Comparison of ENCODE assay signal across 8 mouse cellular contexts in genomic region chr8:84799136-84799931, GRCm38 (mm10). TPM values are rescaled to one million over a fixed set of nuclear protein-coding genes. Genes with fewer than 3 reads are reported as not detected.
DNase-seq lines count a peak whose midpoint lies in the region; ATAC-seq and TF ChIP-seq lines count a peak whose summit lies in the region.

No protein-coding gene starts in this region.

- H3K27me3 ChIP-seq in embryonic facial prominence, embryonic 15.5 days: peaks cover 13% of the 10 kb centered on the region; the same call in 1 of the 2 replicates
- peaks cover 79% of the 10 kb centered on the region for H3K27me3 ChIP-seq in limb, embryonic 11.5 days (ENCODE audit: control insufficient read depth, insufficient read depth, low read length)
- H3K27me3 ChIP-seq in midbrain, embryonic 11.5 days (ENCODE audit: control insufficient read depth, insufficient read depth, low read length): peaks cover 91% of the 10 kb centered on the region
- H3K27me3 ChIP-seq in testis, adult 2 months (ENCODE audit: control insufficient read depth, insufficient read depth, low read length): no peaks in the 10 kb centered on the region

- ATAC-seq in embryonic facial prominence, embryonic 15.5 days (ENCODE audit: insufficient number of reproducible peaks, low FRiP score, low TSS enrichment, low read depth): 0 out of 2 replicates have a peak, but pooled peaks have one; percentile 40
- ATAC-seq in limb, embryonic 11.5 days (ENCODE audit: insufficient number of reproducible peaks, low FRiP score, low TSS enrichment, low read depth): no peak
- peak; percentile 6; the same call in 1 of the 2 replicates for ATAC-seq in midbrain, embryonic 11.5 days (ENCODE audit: low FRiP score)

- H3K4me2 ChIP-seq in embryonic facial prominence, embryonic 15.5 days (replicated peaks): peak overlapping the region; percentile 73
- H3K4me2 ChIP-seq in limb, embryonic 11.5 days (ENCODE audit: low read depth, severe bottlenecking): peak overlapping the region; percentile 93
- peak overlapping the region; percentile 92 for H3K4me2 ChIP-seq in midbrain, embryonic 11.5 days

- no peaks in the 10 kb centered on the region for H3K9me3 ChIP-seq in embryonic facial prominence, embryonic 15.5 days (replicated peaks)
- H3K9me3 ChIP-seq in limb, embryonic 11.5 days (ENCODE audit: control insufficient read depth, low read length): no peaks in the 10 kb centered on the region
- no peaks in the 10 kb centered on the region for H3K9me3 ChIP-seq in midbrain, embryonic 11.5 days (ENCODE audit: control insufficient read depth, low read length)

- H3K9ac ChIP-seq in embryonic facial prominence, embryonic 15.5 days: peak overlapping the region; percentile 98
- H3K9ac ChIP-seq in limb, embryonic 11.5 days (ENCODE audit: low read length): peak overlapping the region; percentile 91
- H3K9ac ChIP-seq in midbrain, embryonic 11.5 days (ENCODE audit: low read length): peak overlapping the region; percentile 73

- peak overlapping the region; percentile 82 for H3K4me3 ChIP-seq in layer of hippocampus, adult 2 months
- H3K4me3 ChIP-seq in embryonic facial prominence, embryonic 15.5 days (replicated peaks): peak overlapping the region; percentile 83
- peak overlapping the region; percentile 63 for H3K4me3 ChIP-seq in limb, embryonic 11.5 days (ENCODE audit: low read depth, low read length)
- peak overlapping the region; percentile 68 for H3K4me3 ChIP-seq in midbrain, embryonic 11.5 days (ENCODE audit: low read depth, low read length)
- peak overlapping the region; percentile 70 for H3K4me3 ChIP-seq in testis, adult 2 months (ENCODE audit: control insufficient read depth, low read depth, low read length)

- peaks cover 12% of the 10 kb centered on the region; the same call in 1 of the 2 replicates for H3K36me3 ChIP-seq in embryonic facial prominence, embryonic 15.5 days
- no peaks in the 10 kb centered on the region for H3K36me3 ChIP-seq in limb, embryonic 11.5 days (ENCODE audit: control insufficient read depth, insufficient read depth, low read length)
- no peaks in the 10 kb centered on the region for H3K36me3 ChIP-seq in midbrain, embryonic 11.5 days (ENCODE audit: control insufficient read depth, insufficient read depth, low read length)
- H3K36me3 ChIP-seq in testis, adult 2 months (ENCODE audit: control insufficient read depth, insufficient read depth, low read length): no peaks in the 10 kb centered on the region

- TF ChIP-seq CTCF in layer of hippocampus, adult 2 months (conservative IDR thresholded peaks at IDR 0.05): no peak; the same call in 1 of the 2 replicates
- TF ChIP-seq CTCF in testis, adult 2 months (IDR thresholded peaks at IDR 0.05; ENCODE audit: control insufficient read depth, insufficient read depth, insufficient replicate concordance, low read depth, low read length): no peak

- TF ChIP-seq POLR2A in testis, adult 2 months (IDR thresholded peaks at IDR 0.05; ENCODE audit: control insufficient read depth, low read depth, low read length): no peak

- DNase-seq in layer of hippocampus, adult 2 months (ENCODE audit: low spot score in 2 of 2): no peak
- no peak for DNase-seq in layer of hippocampus, adult 8-10 months (ENCODE audit: low spot score in 2 of 2)
- peak; percentile 9 for DNase-seq in T-cell, adult 2 months (ENCODE audit: low spot score)
- peak; percentile 74 to 79 for DNase-seq in heart, postnatal 14 days
- peak; percentile 68 for DNase-seq in limb, embryonic 11.5 days (ENCODE audit: low spot score)
- peak; percentile 94 for DNase-seq in midbrain, embryonic 11.5 days (ENCODE audit: low spot score, missing footprints)

- intact Hi-C loops in heart, postnatal 14 days (cut with DNase I): loop anchor here (2.0 to 5.0 kb wide), 2 partner anchors 15 to 37 kb away; no protein-coding TSS in a partner anchor

- under 1% methylated on average over 85 of the region's 108 CpGs for WGBS in embryonic facial prominence, embryonic 15.5 days
- WGBS in limb, embryonic 11.5 days: under 1% methylated on average over 83 of the region's 108 CpGs
- 2% methylated on average over 86 of the region's 108 CpGs for WGBS in midbrain, embryonic 11.5 days

- H3K4me1 ChIP-seq in embryonic facial prominence, embryonic 15.5 days: peaks cover 58% of the 10 kb centered on the region
- H3K4me1 ChIP-seq in limb, embryonic 11.5 days (ENCODE audit: control insufficient read depth, insufficient read depth, low read length): peaks cover 15% of the 10 kb centered on the region; the same call in 1 of the 2 replicates
- H3K4me1 ChIP-seq in midbrain, embryonic 11.5 days (ENCODE audit: control insufficient read depth, insufficient read depth, low read length): peaks cover 8% of the 10 kb centered on the region
- H3K4me1 ChIP-seq in testis, adult 2 months (ENCODE audit: control insufficient read depth, insufficient read depth, low read length): peaks cover 7% of the 10 kb centered on the region

- H3K27ac ChIP-seq in layer of hippocampus, adult 2 months: peak overlapping the region; percentile 97
- H3K27ac ChIP-seq in embryonic facial prominence, embryonic 15.5 days (replicated peaks): peak overlapping the region; percentile 94
- peak overlapping the region; percentile 42; the same call in 1 of the 2 replicates for H3K27ac ChIP-seq in limb, embryonic 11.5 days (replicated peaks; ENCODE audit: low read depth, low read length)
- H3K27ac ChIP-seq in midbrain, embryonic 11.5 days (ENCODE audit: low read depth, low read length): no peak overlapping the region
- peak overlapping the region; percentile 28; the same call in 1 of the 2 replicates for H3K27ac ChIP-seq in testis, adult 2 months (ENCODE audit: control insufficient read depth, insufficient read depth, low read depth, low read length)

RNA-seq across cellular contexts. Expression of gene Nfix, which starts 0.8 kb away (rescaled TPM):
- total RNA-seq in layer of hippocampus, adult 2 months (2021): 100 to 1,000 TPM; 408 to 482 TPM
- 100 to 1,000 TPM; 453 to 552 (median 494) TPM for total RNA-seq in layer of hippocampus, adult 8-10 months (2022)
- 61.4 and 62.0 TPM in 2 replicates for polyA plus RNA-seq in embryonic facial prominence, embryonic 15.5 days (2015; fragmentation: Nextera tagmentation; extraction: Ambion mirVana)
- total RNA-seq in heart, postnatal 14 days (2021): 100 to 1,000 TPM; 276 to 280 TPM
- 4.6 TPM in 2 replicates for polyA plus RNA-seq in limb, embryonic 11.5 days (2014; fragmentation: Nextera tagmentation; extraction: Ambion mirVana)
- polyA plus RNA-seq in midbrain, embryonic 11.5 days (2014; fragmentation: Nextera tagmentation; extraction: Ambion mirVana): 2.2 and 2.5 TPM in 2 replicates
- 4.3 and 5.0 TPM in 2 replicates for polyA plus RNA-seq in testis, adult 2 months (2012; rRNA removed)

RNA-seq across cellular contexts. Expression of gene Dand5, which starts 23.3 kb away (rescaled TPM):
- 10 to 100 TPM; 11.9 TPM for total RNA-seq in layer of hippocampus, adult 2 months (2021)
- total RNA-seq in layer of hippocampus, adult 8-10 months (2022): 10 to 100 TPM in 1 of 4 experiments, 1 to 10 TPM in 3; 8.4 to 10.5 (median 8.9) TPM
- 8.4 and 8.9 TPM in 2 replicates for polyA plus RNA-seq in embryonic facial prominence, embryonic 15.5 days (2015; fragmentation: Nextera tagmentation; extraction: Ambion mirVana)
- total RNA-seq in heart, postnatal 14 days (2021): 1 to 10 TPM; 6.1 to 6.4 TPM
- 3.6 and 3.9 TPM in 2 replicates for polyA plus RNA-seq in limb, embryonic 11.5 days (2014; fragmentation: Nextera tagmentation; extraction: Ambion mirVana)
- 3.9 and 4.6 TPM in 2 replicates for polyA plus RNA-seq in midbrain, embryonic 11.5 days (2014; fragmentation: Nextera tagmentation; extraction: Ambion mirVana)
- 27.1 and 29.7 TPM in 2 replicates for polyA plus RNA-seq in testis, adult 2 months (2012; rRNA removed)

RNA-seq across cellular contexts. Expression of gene Gadd45gip1, which starts 32.0 kb away (rescaled TPM):
- total RNA-seq in layer of hippocampus, adult 2 months (2021): 10 to 100 TPM; 23.3 to 26.1 TPM
- 10 to 100 TPM; 21.6 to 27.7 (median 23.3) TPM for total RNA-seq in layer of hippocampus, adult 8-10 months (2022)
- polyA plus RNA-seq in embryonic facial prominence, embryonic 15.5 days (2015; fragmentation: Nextera tagmentation; extraction: Ambion mirVana): 46.5 TPM in 2 replicates
- 10 to 100 TPM; 23.0 to 25.0 TPM for total RNA-seq in heart, postnatal 14 days (2021)
- 45.0 and 46.7 TPM in 2 replicates for polyA plus RNA-seq in limb, embryonic 11.5 days (2014; fragmentation: Nextera tagmentation; extraction: Ambion mirVana)
- 37.3 and 37.8 TPM in 2 replicates for polyA plus RNA-seq in midbrain, embryonic 11.5 days (2014; fragmentation: Nextera tagmentation; extraction: Ambion mirVana)
- 9.4 and 12.0 TPM in 2 replicates for polyA plus RNA-seq in testis, adult 2 months (2012; rRNA removed)

RNA-seq across cellular contexts. Expression of gene Rad23a, which starts 41.1 kb away (rescaled TPM):
- 10 to 100 TPM; 63.4 to 75.9 TPM for total RNA-seq in layer of hippocampus, adult 2 months (2021)
- 10 to 100 TPM; 66.4 to 76.2 (median 70.5) TPM for total RNA-seq in layer of hippocampus, adult 8-10 months (2022)
- 104 and 110 TPM in 2 replicates for polyA plus RNA-seq in embryonic facial prominence, embryonic 15.5 days (2015; fragmentation: Nextera tagmentation; extraction: Ambion mirVana)
- total RNA-seq in heart, postnatal 14 days (2021): 10 to 100 TPM; 78.9 to 79.9 TPM
- polyA plus RNA-seq in limb, embryonic 11.5 days (2014; fragmentation: Nextera tagmentation; extraction: Ambion mirVana): 93.1 and 93.4 TPM in 2 replicates
- 87.7 and 100 TPM in 2 replicates for polyA plus RNA-seq in midbrain, embryonic 11.5 days (2014; fragmentation: Nextera tagmentation; extraction: Ambion mirVana)
- 106 and 110 TPM in 2 replicates for polyA plus RNA-seq in testis, adult 2 months (2012; rRNA removed)

RNA-seq across cellular contexts. Expression of gene Calr, which starts 47.4 kb away (rescaled TPM):
- 100 to 1,000 TPM; 457 to 504 TPM for total RNA-seq in layer of hippocampus, adult 2 months (2021)
- total RNA-seq in layer of hippocampus, adult 8-10 months (2022): 100 to 1,000 TPM; 399 to 630 (median 506) TPM
- polyA plus RNA-seq in embryonic facial prominence, embryonic 15.5 days (2015; fragmentation: Nextera tagmentation; extraction: Ambion mirVana): 975 and 998 TPM in 2 replicates
- total RNA-seq in heart, postnatal 14 days (2021): 100 to 1,000 TPM; 262 to 331 TPM
- 854 and 918 TPM in 2 replicates for polyA plus RNA-seq in limb, embryonic 11.5 days (2014; fragmentation: Nextera tagmentation; extraction: Ambion mirVana)
- polyA plus RNA-seq in midbrain, embryonic 11.5 days (2014; fragmentation: Nextera tagmentation; extraction: Ambion mirVana): 708 and 747 TPM in 2 replicates
- 318 and 384 TPM in 2 replicates for polyA plus RNA-seq in testis, adult 2 months (2012; rRNA removed)

Comparison
In these comparisons a context has a peak if more than half of its experiments do, and no peak if none do; other contexts are left out.
1. DNase-seq: peak in T-cell, adult 2 months (single experiment), heart, postnatal 14 days (2 of 2), limb, embryonic 11.5 days (single experiment) and midbrain, embryonic 11.5 days (single experiment); none in layer of hippocampus, adult 2 months (0 of 2) and layer of hippocampus, adult 8-10 months (0 of 2).
2. RNA of gene Nfix, which starts 0.8 kb away (polyA plus RNA-seq): 61.4 to 62.0 TPM in embryonic facial prominence, embryonic 15.5 days; 4.3 to 5.0 TPM in testis, adult 2 months, 4.6 TPM in limb, embryonic 11.5 days and 2.2 to 2.5 TPM in midbrain, embryonic 11.5 days; every median in the first group is over 10 times any median in the second.
3. Peak in every context shown above with its lines, with median percentiles within 50 percentile points of each other: H3K4me3 ChIP-seq, H3K4me2 ChIP-seq and H3K9ac ChIP-seq.